Mouse (Mus musculus): ENCODE measurements around the gene Dhfr.

DNA sequence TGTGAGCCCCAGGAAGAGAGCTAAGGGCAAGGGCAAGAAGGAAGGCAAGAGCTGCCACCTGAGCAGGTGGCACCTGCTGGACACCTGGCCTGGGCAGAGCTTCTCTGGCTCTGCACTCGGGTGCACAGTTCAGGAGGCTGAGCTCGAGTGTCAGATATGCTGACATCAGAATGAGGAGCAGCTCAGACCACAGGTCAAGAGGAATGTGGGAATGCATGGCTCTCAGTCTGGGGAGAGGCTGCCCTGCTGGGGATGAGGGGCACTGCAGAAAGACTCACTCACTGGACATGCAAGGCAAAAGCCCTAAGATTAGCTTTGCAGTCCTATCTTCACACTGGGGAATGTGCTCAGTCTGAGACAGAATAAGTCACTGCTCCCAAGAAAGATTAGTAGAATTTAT lies 47.5 kb downstream of the Dhfr start:
- TF ChIP-seq CTCF (IDR thresholded peaks at IDR 0.05; ENCODE audit: low read depth) (no peak), EP300 (optimal IDR thresholded peaks at IDR 0.05) (no peak)

All from stomach, postnatal 0 days (tissue).